Mouse (Mus musculus): Measurements from ENCODE around the gene Efcab1. TPM values are rescaled to one million over a fixed set of nuclear protein-coding genes. Genes with fewer than 3 reads are reported as not detected.
"Not testable (repeated sequence)": the region's sequence is repeated elsewhere in the genome, so short reads cannot be mapped to it uniquely, and the experiment has no call there.

Gene Efcab1
- polyA plus RNA-seq, 1 experiment, result 1.9 TPM

DNA sequence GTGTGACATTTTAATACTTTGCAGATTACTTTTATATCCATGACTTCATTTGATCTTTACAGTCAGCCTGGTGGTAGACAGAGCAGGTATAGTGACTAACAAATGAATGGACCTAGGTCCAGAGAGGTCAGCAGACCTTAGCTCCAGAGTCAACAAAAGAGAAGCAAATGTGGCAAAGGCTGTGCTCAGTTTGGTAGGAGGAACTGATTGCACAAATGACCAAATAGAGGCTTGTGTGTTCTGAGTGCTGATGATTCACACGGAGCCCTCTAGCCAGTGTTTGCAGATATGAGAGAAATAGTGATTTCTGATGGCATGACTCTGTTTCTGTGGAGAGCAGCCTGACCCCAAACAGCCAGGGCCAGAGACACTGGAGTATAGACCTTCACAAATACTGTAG lies 33.1 kb downstream of the Efcab1 start:
- no peak overlapping the region for H3K4me3 ChIP-seq (replicated peaks; ENCODE audit: insufficient read depth, low read depth, low read length)
- no peaks in the 10 kb centered on the region for H3K27me3 ChIP-seq (ENCODE audit: control insufficient read depth, insufficient read depth, low read length)
- no peak for TF ChIP-seq CTCF (IDR thresholded peaks at IDR 0.05; ENCODE audit: borderline replicate concordance, insufficient read depth, low read depth, low read length)
- H3K27ac ChIP-seq (ENCODE audit: insufficient read depth, low read length), result no peak overlapping the region
- 90% methylated on average over 1 of the region's 1 CpGs for WGBS
- H3K4me1 ChIP-seq (ENCODE audit: control insufficient read depth, insufficient read depth, low read length), result no peaks in the 10 kb centered on the region
- no peak for DNase-seq

DNA sequence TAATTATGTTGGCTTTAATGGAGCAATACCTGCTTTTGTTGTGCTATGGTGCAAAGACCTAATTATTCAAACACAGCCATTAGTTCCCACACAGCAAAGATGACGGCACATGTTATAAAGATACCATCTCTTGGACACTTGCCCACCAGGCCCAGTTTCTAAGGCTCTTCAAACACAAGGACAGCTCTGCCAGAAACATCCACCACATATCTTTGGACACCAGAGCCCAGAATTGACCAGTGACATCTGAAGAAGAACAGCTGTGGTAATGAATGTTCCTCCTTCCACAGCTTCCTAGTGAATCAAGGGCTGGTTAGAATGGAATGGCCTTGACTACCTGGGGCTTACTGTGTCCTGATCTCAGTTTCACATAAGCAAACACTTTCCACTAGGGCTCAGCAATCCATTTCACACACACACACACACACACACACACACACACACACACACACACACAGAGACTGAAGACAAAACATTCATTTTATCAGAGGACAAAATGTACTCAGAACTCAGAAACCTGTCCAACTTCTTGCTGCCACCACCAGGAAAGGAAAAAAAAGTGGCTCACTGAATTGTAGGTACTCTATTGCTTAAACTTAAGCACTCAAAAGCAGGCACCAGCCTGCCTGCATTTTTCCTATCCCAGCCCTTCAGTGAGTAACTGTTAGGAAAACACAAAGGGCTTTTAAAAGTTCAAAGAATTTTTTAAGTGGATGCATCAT lies 33.7 kb downstream of the Efcab1 start:
- no peak overlapping the region for H3K27ac ChIP-seq (ENCODE audit: insufficient read depth, low read length)
- H3K4me1 ChIP-seq (ENCODE audit: control insufficient read depth, insufficient read depth, low read length), result no peaks in the 10 kb centered on the region
- no peak for DNase-seq
- WGBS, result 47% methylated on average over 1 of the region's 1 CpGs
- TF ChIP-seq POLR2A (IDR thresholded peaks at IDR 0.05; ENCODE audit: borderline replicate concordance, insufficient read depth, low read length) (no peak), CTCF (IDR thresholded peaks at IDR 0.05; ENCODE audit: borderline replicate concordance, insufficient read depth, low read depth, low read length) (no peak)
- no peak overlapping the region for H3K4me3 ChIP-seq (replicated peaks; ENCODE audit: insufficient read depth, low read depth, low read length)
- H3K27me3 ChIP-seq (ENCODE audit: control insufficient read depth, insufficient read depth, low read length), result no peaks in the 10 kb centered on the region

DNA sequence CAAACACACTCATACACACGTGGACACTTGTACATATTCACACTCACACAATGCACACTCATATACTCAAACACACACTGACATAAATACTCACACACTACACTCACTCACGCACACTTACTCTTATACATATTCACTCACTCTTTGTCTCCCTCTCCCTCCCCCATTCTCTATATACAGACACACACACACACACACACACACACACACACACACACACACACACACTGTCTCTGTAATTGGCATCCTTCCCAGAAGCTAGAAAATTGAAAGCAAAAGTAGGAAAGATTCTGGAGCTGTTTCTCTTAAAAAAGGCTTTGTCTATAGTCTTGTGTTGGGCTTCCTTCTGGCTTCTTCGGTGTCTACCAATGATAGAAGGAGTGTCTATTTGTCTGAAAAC lies 34.5 kb downstream of the Efcab1 start:
- TF ChIP-seq CTCF (IDR thresholded peaks at IDR 0.05; ENCODE audit: borderline replicate concordance, insufficient read depth, low read depth, low read length) (no peak), POLR2A (IDR thresholded peaks at IDR 0.05; ENCODE audit: borderline replicate concordance, insufficient read depth, low read length) (no peak)
- H3K27me3 ChIP-seq (ENCODE audit: control insufficient read depth, insufficient read depth, low read length), result no peaks in the 10 kb centered on the region
- H3K27ac ChIP-seq (ENCODE audit: insufficient read depth, low read length), result no peak overlapping the region
- no peak for DNase-seq
- H3K4me1 ChIP-seq (ENCODE audit: control insufficient read depth, insufficient read depth, low read length), result no peaks in the 10 kb centered on the region
- 53% methylated on average over 3 of the region's 3 CpGs for WGBS
- H3K4me3 ChIP-seq (replicated peaks; ENCODE audit: insufficient read depth, low read depth, low read length), result no peak overlapping the region

DNA sequence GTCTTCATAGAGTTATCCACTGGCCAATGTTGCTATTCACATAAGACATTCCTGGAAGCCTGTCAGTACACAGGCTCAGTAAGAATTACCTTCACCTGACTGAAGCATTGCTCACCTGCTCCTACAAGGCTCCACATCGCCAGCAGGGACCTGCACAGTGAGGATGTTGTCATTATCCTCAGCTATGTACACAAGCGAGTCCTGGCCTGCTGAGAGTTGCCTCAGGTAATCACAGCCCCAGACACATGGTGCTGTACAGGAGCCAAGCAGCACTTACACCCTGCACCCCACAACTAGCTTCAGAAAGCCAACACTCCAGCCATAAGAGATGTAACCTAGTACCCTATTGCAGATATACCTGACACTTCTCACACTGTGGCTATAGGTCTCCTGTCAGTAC lies 37.1 kb downstream of the Efcab1 start:
- TF ChIP-seq POLR2A (IDR thresholded peaks at IDR 0.05; ENCODE audit: borderline replicate concordance, insufficient read depth, low read length), result no peak
- no peak for TF ChIP-seq CTCF (IDR thresholded peaks at IDR 0.05; ENCODE audit: borderline replicate concordance, insufficient read depth, low read depth, low read length)
- Histone ChIP-seq H3K27me3 (ENCODE audit: control insufficient read depth, insufficient read depth, low read length) (no peaks in the 10 kb centered on the region), H3K4me1 (ENCODE audit: control insufficient read depth, insufficient read depth, low read length) (no peaks in the 10 kb centered on the region), H3K27ac (ENCODE audit: insufficient read depth, low read length) (no peak overlapping the region), H3K4me3 (replicated peaks; ENCODE audit: insufficient read depth, low read depth, low read length) (no peak overlapping the region)
- no peak for DNase-seq
- WGBS, result 73% methylated on average over 2 of the region's 2 CpGs

DNA sequence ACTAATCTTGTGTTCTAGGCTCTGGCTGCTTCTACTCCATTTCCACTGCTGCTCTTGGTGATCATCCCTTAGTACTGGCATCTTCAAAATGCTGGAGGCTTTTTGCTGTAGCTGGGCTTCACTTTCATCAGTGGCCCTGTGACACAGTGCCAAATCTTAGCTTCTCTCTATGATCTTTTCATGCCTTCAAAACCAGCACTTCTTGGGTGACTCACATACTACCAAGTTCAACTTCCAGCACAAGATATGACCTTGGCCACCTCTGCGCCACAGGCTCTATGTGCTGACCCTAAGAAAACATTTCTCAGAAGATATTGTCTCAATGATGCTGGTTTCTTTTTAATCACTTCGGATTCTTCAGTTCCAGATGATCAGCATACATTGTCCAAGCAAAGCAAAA lies 41.2 kb downstream of the Efcab1 start:
- H3K27me3 ChIP-seq (ENCODE audit: control insufficient read depth, insufficient read depth, low read length); H3K27ac ChIP-seq (ENCODE audit: insufficient read depth, low read length); H3K4me3 ChIP-seq (replicated peaks; ENCODE audit: insufficient read depth, low read depth, low read length); H3K4me1 ChIP-seq (ENCODE audit: control insufficient read depth, insufficient read depth, low read length); DNase-seq: not testable (repeated sequence)
- 95% methylated on average over 2 of the region's 2 CpGs for WGBS

DNA sequence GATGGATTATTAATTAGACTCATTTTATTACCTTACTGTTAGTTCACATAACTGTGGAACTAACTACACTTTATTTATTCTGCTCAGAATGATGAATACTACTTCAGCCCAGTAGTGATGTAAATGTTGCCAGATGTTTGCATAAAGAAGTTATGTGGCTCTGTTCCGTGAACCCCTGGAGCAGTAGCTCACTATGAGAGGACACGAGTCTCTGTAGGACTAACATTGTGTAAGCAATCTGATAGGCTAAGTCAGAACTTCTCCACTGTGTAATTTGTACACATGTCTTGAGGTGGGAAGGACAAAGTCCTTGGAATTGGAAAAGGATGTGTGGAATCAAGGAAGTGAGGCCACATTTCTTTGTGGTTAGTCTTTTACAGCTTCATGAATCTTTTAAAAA lies 45.5 kb downstream of the Efcab1 start:
- Histone ChIP-seq H3K27me3 (ENCODE audit: control insufficient read depth, insufficient read depth, low read length) (no peaks in the 10 kb centered on the region), H3K27ac (ENCODE audit: insufficient read depth, low read length) (no peak overlapping the region), H3K4me1 (ENCODE audit: control insufficient read depth, insufficient read depth, low read length) (no peaks in the 10 kb centered on the region), H3K4me3 (replicated peaks; ENCODE audit: insufficient read depth, low read depth, low read length) (no peak overlapping the region)
- no peak for DNase-seq
- TF ChIP-seq POLR2A (IDR thresholded peaks at IDR 0.05; ENCODE audit: borderline replicate concordance, insufficient read depth, low read length), result no peak
- TF ChIP-seq CTCF (IDR thresholded peaks at IDR 0.05; ENCODE audit: borderline replicate concordance, insufficient read depth, low read depth, low read length), result no peak
- 84% methylated on average over 2 of the region's 2 CpGs for WGBS

DNA sequence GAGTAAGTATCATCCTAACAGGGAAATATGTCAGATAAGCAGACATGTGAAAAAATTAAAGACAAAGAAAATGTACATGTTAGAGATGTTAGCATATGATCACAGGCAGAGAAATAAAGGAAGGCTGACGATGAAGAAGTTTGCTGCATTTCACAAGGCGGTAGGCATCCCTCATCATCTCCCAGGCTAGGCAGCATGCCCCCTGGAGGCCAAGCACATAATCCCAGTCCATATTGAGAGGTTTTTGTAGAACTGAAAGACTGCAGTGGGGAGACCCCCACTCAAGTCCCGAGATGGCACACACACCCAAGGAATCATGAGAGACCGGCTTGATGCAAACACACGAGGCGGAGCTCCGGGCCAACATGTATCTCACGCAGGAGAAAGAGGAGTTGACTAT lies 53.3 kb downstream of the Efcab1 start:
- 95% methylated on average over 8 of the region's 8 CpGs for WGBS
- no peak for TF ChIP-seq POLR2A (IDR thresholded peaks at IDR 0.05; ENCODE audit: borderline replicate concordance, insufficient read depth, low read length)
- TF ChIP-seq CTCF (IDR thresholded peaks at IDR 0.05; ENCODE audit: borderline replicate concordance, insufficient read depth, low read depth, low read length), result no peak
- Histone ChIP-seq H3K27me3 (ENCODE audit: control insufficient read depth, insufficient read depth, low read length) (no peaks in the 10 kb centered on the region), H3K4me1 (ENCODE audit: control insufficient read depth, insufficient read depth, low read length) (no peaks in the 10 kb centered on the region), H3K27ac (ENCODE audit: insufficient read depth, low read length) (no peak overlapping the region), H3K4me3 (replicated peaks; ENCODE audit: insufficient read depth, low read depth, low read length) (no peak overlapping the region)
- no peak for DNase-seq

DNA sequence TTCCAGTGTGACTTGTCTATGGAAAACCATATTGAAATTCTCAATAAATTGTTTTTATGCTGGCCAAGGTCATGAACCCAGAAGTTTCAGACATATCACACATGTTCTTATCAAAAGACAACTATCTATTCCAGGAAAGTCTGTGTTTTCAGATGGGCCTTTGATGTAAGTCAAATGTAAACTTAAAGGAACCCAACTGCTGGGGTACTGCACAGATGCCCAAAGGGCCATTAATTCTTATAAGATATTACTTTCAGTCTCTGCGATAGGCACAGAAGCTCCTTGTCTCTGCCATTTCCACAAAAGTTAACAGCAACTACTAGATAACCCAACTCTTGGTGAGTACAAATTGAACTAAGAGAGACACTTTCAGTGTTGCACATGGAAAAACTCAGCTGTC lies 67.3 kb downstream of the Efcab1 start:
- H3K27me3 ChIP-seq (ENCODE audit: control insufficient read depth, insufficient read depth, low read length), result no peaks in the 10 kb centered on the region
- no peak for DNase-seq
- no peak overlapping the region for H3K27ac ChIP-seq (ENCODE audit: insufficient read depth, low read length)
- 100% methylated on average over 1 of the region's 1 CpGs for WGBS
- H3K4me1 ChIP-seq (ENCODE audit: control insufficient read depth, insufficient read depth, low read length), result no peaks in the 10 kb centered on the region
- H3K4me3 ChIP-seq (replicated peaks; ENCODE audit: insufficient read depth, low read depth, low read length), result no peak overlapping the region
- no peak for TF ChIP-seq POLR2A (IDR thresholded peaks at IDR 0.05; ENCODE audit: borderline replicate concordance, insufficient read depth, low read length)
- TF ChIP-seq CTCF (IDR thresholded peaks at IDR 0.05; ENCODE audit: borderline replicate concordance, insufficient read depth, low read depth, low read length), result no peak
